Mouse (Mus musculus): Measurements from ENCODE around the gene Gm20809.
"Not testable (repeated sequence)": the region's sequence is repeated elsewhere in the genome, so short reads cannot be mapped to it uniquely, and the experiment has no call there.

Gm20809 gene

GRCm38 (mm10) chrY:24454757-24455156, at the start of gene Gm20809:
Gene Gm20809 (plus strand): TSS chrY:24455057.
- not testable (repeated sequence) for DNase-seq (ENCODE audit: low spot score)
